Mouse (Mus musculus) T-cell, adult 2 months (primary cell): ENCODE results near the gene Myg1.

Experiments used
- DNase-seq: peaks from one replicate; pipeline ENCODE4 v3.0.0; 2022; ENCODE audit warnings: low spot score

Myg1 gene

GRCm38 (mm10) chr15:102386640-102387039 is 55.1 kb downstream of the Myg1 start:
- DNase-seq: no peak
